Mouse (Mus musculus): ENCODE measurements around the gene Asb14.

Asb14 gene

GRCm38 (mm10) chr14:26960518-26960917 is 66.2 kb downstream of the Asb14 start:
- no peak for DNase-seq (ENCODE audit: low spot score)

Measured in lung, postnatal 25 days (tissue).